Mouse (Mus musculus): ENCODE data around the gene Il1f10. TPM values are rescaled to one million over a fixed set of nuclear protein-coding genes. Genes with fewer than 3 reads are reported as not detected.

Gene Il1f10
- polyA plus RNA-seq, 1 experiment from 2014 or later = not detected

GRCm38 (mm10) chr2:24341395-24341885, 50.4 kb downstream of the Il1f10 start:
- Histone ChIP-seq H3K4me2 (no peak overlapping the region), H3K4me3 (no peak overlapping the region), H3K27ac (no peak overlapping the region), H3K9ac (no peak overlapping the region), H3K4me1 (no peaks in the 10 kb centered on the region), H3K9me3 (replicated peaks) (no peaks in the 10 kb centered on the region), H3K36me3 (ENCODE audit: poor library complexity, severe bottlenecking) (no peaks in the 10 kb centered on the region), H3K27me3 (no peaks in the 10 kb centered on the region)
- ATAC-seq = no peak
- WGBS = 70% methylated on average over 3 of the region's 3 CpGs

Other genes with a start within 250 kb of the Il1f10 start
- gene Hnmt, start 241.8 kb upstream of the Il1f10 start, polyA plus RNA-seq (2015; fragmentation: Nextera tagmentation; extraction: Ambion mirVana) = 1.6 and 1.8 TPM in 2 replicates
- gene Tbpl2, start 194.6 kb upstream of the Il1f10 start, polyA plus RNA-seq (2015; fragmentation: Nextera tagmentation; extraction: Ambion mirVana) = not detected in 2 replicates
- not detected in 2 replicates for gene Il1f8, start 138.0 kb upstream of the Il1f10 start, polyA plus RNA-seq (2015; fragmentation: Nextera tagmentation; extraction: Ambion mirVana)
- not detected in 2 replicates for gene Il1f9, start 104.7 kb upstream of the Il1f10 start, polyA plus RNA-seq (2015; fragmentation: Nextera tagmentation; extraction: Ambion mirVana)
- not detected in 2 replicates for gene Il1f6, start 75.8 kb upstream of the Il1f10 start, polyA plus RNA-seq (2015; fragmentation: Nextera tagmentation; extraction: Ambion mirVana)
- gene Il1f5, start 14.2 kb upstream of the Il1f10 start, polyA plus RNA-seq (2015; fragmentation: Nextera tagmentation; extraction: Ambion mirVana) = not detected in 2 replicates
- gene Il1rn, start 45.7 kb downstream of the Il1f10 start, polyA plus RNA-seq (2015; fragmentation: Nextera tagmentation; extraction: Ambion mirVana) = not detected in 2 replicates
- gene Psd4, start 76.4 kb downstream of the Il1f10 start, polyA plus RNA-seq (2015; fragmentation: Nextera tagmentation; extraction: Ambion mirVana) = 0.23 and 0.40 TPM in 2 replicates
- 0.09 TPM in 2 replicates for gene Pax8, start 184.4 kb downstream of the Il1f10 start, polyA plus RNA-seq (2015; fragmentation: Nextera tagmentation; extraction: Ambion mirVana)